Mouse (Mus musculus) left cerebral cortex, adult 9 months (tissue): ENCODE measurements around the gene Cyth4.

Experiments used
- DNase-seq, 2 experiments: peaks; one replicate each; pipeline ENCODE4 v3.0.0; 2022; ENCODE audit warnings: low spot score in 2 of 2

Cyth4 gene

GRCm38 (mm10) chr15:78587050-78587994, 9.5 kb upstream of the Cyth4 start:
- DNase-seq: peak in 1 of 2 experiments; percentile 91

- no peak for DNase-seq
Observed at GRCm38 (mm10) chr15:78588049-78588448, 8.8 kb upstream of the Cyth4 start.

- no peak for DNase-seq
Observed at GRCm38 (mm10) chr15:78588900-78589299, 7.9 kb upstream of the Cyth4 start.

GRCm38 (mm10) chr15:78589936-78590335, 6.9 kb upstream of the Cyth4 start:
- DNase-seq: no peak

- no peak for DNase-seq
Observed at GRCm38 (mm10) chr15:78590785-78591184, 6.1 kb upstream of the Cyth4 start.

- DNase-seq: no peak
Observed at GRCm38 (mm10) chr15:78591680-78592451, 5.0 kb upstream of the Cyth4 start.

GRCm38 (mm10) chr15:78592452-78592968, 4.3 kb upstream of the Cyth4 start:
- DNase-seq: no peak

- no peak for DNase-seq
Observed at GRCm38 (mm10) chr15:78593896-78594425, 2.9 kb upstream of the Cyth4 start.

GRCm38 (mm10) chr15:78594831-78595230, 2.0 kb upstream of the Cyth4 start:
- DNase-seq: no peak

GRCm38 (mm10) chr15:78595468-78595867, 1.4 kb upstream of the Cyth4 start:
- DNase-seq: no peak

GRCm38 (mm10) chr15:78596504-78596903, 343 bp upstream of the Cyth4 start:
- no peak for DNase-seq

GRCm38 (mm10) chr15:78597729-78598128, 882 bp downstream of the Cyth4 start:
- no peak for DNase-seq

- DNase-seq: peak in 1 of 2 experiments; percentile 21
Observed at GRCm38 (mm10) chr15:78599124-78599523, 2.3 kb downstream of the Cyth4 start.

- DNase-seq: no peak
Observed at GRCm38 (mm10) chr15:78599529-78600193, 2.8 kb downstream of the Cyth4 start.

GRCm38 (mm10) chr15:78601180-78601579, 4.3 kb downstream of the Cyth4 start:
- DNase-seq: no peak

- no peak for DNase-seq
Observed at GRCm38 (mm10) chr15:78604255-78604654, 7.4 kb downstream of the Cyth4 start.

- DNase-seq: no peak
Observed at GRCm38 (mm10) chr15:78605371-78605791, 8.5 kb downstream of the Cyth4 start.

GRCm38 (mm10) chr15:78606059-78606458, 9.2 kb downstream of the Cyth4 start:
- DNase-seq: no peak

GRCm38 (mm10) chr15:78607463-78607862, 10.6 kb downstream of the Cyth4 start:
- DNase-seq: peak in 1 of 2 experiments; percentile 45

GRCm38 (mm10) chr15:78610705-78611462, 14.0 kb downstream of the Cyth4 start:
- peak; percentile 74 to 75 for DNase-seq

GRCm38 (mm10) chr15:78614536-78614935, 17.7 kb downstream of the Cyth4 start:
- DNase-seq: no peak
